ENCODE assay signal across 1 mouse cellular context in the genomic region with DNA sequence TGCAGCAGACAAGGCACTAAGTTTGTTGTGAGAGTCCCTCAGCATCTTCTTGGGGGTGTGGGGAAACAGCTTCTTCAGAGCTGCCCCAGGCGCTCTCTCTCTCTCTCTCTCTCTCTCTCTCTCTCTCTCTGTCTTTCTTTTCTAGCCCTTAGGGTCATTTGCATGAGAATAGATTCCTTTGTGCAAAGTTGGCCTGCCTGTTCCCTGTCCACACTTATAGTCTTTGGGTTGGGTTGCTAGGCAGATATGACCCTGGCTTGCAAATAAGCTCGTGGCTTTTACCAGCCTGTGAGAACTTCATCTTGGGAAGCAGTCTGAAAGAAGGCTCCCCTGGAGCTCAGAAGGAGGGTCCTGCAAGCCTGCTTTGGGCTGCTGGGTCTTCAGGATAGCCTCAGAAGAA.
TF ChIP-seq lines count a peak whose summit lies in the region.

No protein-coding gene starts in this region.

TF ChIP-seq in MEL, 35 proteins besides CTCF, POLR2A, EP300 and RAD21 (continued from another document):
- TF ChIP-seq TCF12 (IDR thresholded peaks at IDR 0.05; ENCODE audit: low read depth, low read length) (no peak), MXI1 (IDR thresholded peaks at IDR 0.05; ENCODE audit: low read depth, low read length) (no peak), SMC3 (IDR thresholded peaks at IDR 0.05; ENCODE audit: low read depth, low read length) (no peak)
